Comparison of ENCODE assay signal across 24 mouse cellular contexts in genomic region chr7:131958705-131959104, GRCm38 (mm10). TPM values are rescaled to one million over a fixed set of nuclear protein-coding genes. Genes with fewer than 3 reads are reported as not detected.
"Had no signal": no experiment of that assay in that cellular context is flagged by ENCODE, and none has a peak within 500 bp of the region (broad histone marks: within the 10 kb centered on the region; RNA-seq: fewer than 3 reads in every experiment).

No protein-coding gene starts in this region.

- DNase-seq: liver, postnatal 0 days; lung, adult 2 months; lung, postnatal 14 days; lung, postnatal 36 days; right cerebral cortex, postnatal 14 days; thymus, adult 18-20 months; thymus, postnatal 14 days; thymus, postnatal 36 days had no signal

- H3K4me3 ChIP-seq: liver, embryonic 15.5 days; lung, embryonic 15.5 days; megakaryocyte, embryonic 14.5 days; midbrain, embryonic 13.5 days; midbrain, embryonic 15.5 days; neural tube, embryonic 12.5 days; stomach, embryonic 15.5 days had no signal

- H3K27ac ChIP-seq: liver, embryonic 15.5 days; lung, embryonic 15.5 days; macrophage; midbrain, embryonic 13.5 days; midbrain, embryonic 15.5 days; neural tube, embryonic 12.5 days; stomach, embryonic 15.5 days; stomach, postnatal 0 days had no signal

- ATAC-seq: liver, postnatal 0 days; lung, postnatal 0 days; midbrain, embryonic 13.5 days; midbrain, embryonic 15.5 days had no signal

RNA-seq across cellular contexts. Expression of gene Gpr26, which starts 7.6 kb away (rescaled TPM):
- total RNA-seq: megakaryocyte progenitor cell, adult 5-6 weeks; monocyte, adult 5-6 weeks; neutrophil, adult 5-6 weeks had no signal
- polyA plus RNA-seq: liver, embryonic 15.5 days; liver, postnatal 0 days; lung, adult 2 months; lung, embryonic 15.5 days; lung, postnatal 0 days; macrophage; spleen, adult 2 months; stomach, embryonic 15.5 days; stomach, postnatal 0 days; testis, adult 2 months; thymus, postnatal 0 days had no signal
